Mouse (Mus musculus) CH12.LX (cell line): ENCODE data around the gene Ssbp3. TPM values are rescaled to one million over a fixed set of nuclear protein-coding genes. Genes with fewer than 3 reads are reported as not detected.

ENCODE experiments used
- DNase-seq: peaks from one replicate; pipeline ENCODE4 v3.0.0-alpha.2; 2013; ENCODE audit errors: extremely low read depth
- H3K27ac ChIP-seq: 2 replicates; pipeline ENCODE4 v1.5.1; 2012; ENCODE audit warnings: low read depth, mild to moderate bottlenecking, control low read depth, moderate library complexity; ENCODE audit not compliant: insufficient read depth
- H3K27me3 ChIP-seq: replicated peaks from 2 replicates; pipeline ENCODE3; 2012; ENCODE audit warnings: inconsistent platforms
- H3K36me3 ChIP-seq, 2 experiments: replicated peaks in 1 of 2; 2 replicates each; pipeline versions ENCODE3 to v1.6.1; 2012; ENCODE audit warnings: inconsistent platforms in 1 of 2, low read length in 1 of 2, mild to moderate bottlenecking in 1 of 2, mixed read lengths in 1 of 2, moderate library complexity in 1 of 2; ENCODE audit not compliant: control insufficient read depth in 1 of 2, insufficient read depth in 1 of 2
- H3K4me1 ChIP-seq, 2 experiments: 2 replicates each; pipeline ENCODE4 v1.6.1; 2012; ENCODE audit warnings: inconsistent platforms in 1 of 2, moderate library complexity in 1 of 2; ENCODE audit not compliant: insufficient read depth in 2 of 2, control insufficient read depth in 1 of 2
- H3K4me2 ChIP-seq: 2 replicates; pipeline ENCODE4 v1.6.1; 2012; ENCODE audit warnings: low read depth, mild to moderate bottlenecking, control low read depth; ENCODE audit not compliant: poor library complexity, insufficient read depth, severe bottlenecking
- H3K4me3 ChIP-seq, 3 experiments: fragments of 150-350 bp in 1 of 3; sonication (generic) in 1 of 3; replicated peaks in 1 of 3; 2 replicates each; pipeline versions ENCODE3 to v1.5.1; 2011 to 2012; ENCODE audit warnings: low read depth in 2 of 3, low read length in 2 of 3, mild to moderate bottlenecking in 2 of 3, moderate library complexity in 2 of 3, control low read depth in 1 of 3, improper control_type of control experiment in 1 of 3, inconsistent platforms in 1 of 3, mixed read lengths in 1 of 3; ENCODE audit not compliant: poor library complexity in 1 of 3
- H3K79me2 ChIP-seq: replicated peaks from 2 replicates; pipeline ENCODE4 v1.6.1; 2012; ENCODE audit warnings: mild to moderate bottlenecking, moderate library complexity; ENCODE audit not compliant: control insufficient read depth, poor library complexity, insufficient read depth, severe bottlenecking; ENCODE audit errors: extremely low read depth
- H3K9ac ChIP-seq: 2 replicates; pipeline ENCODE4 v1.6.1; 2012; ENCODE audit warnings: low read depth, mild to moderate bottlenecking, control low read depth, moderate library complexity; ENCODE audit not compliant: insufficient read depth
- H3K9me3 ChIP-seq: replicated peaks from 2 replicates; pipeline ENCODE3; 2012; ENCODE audit warnings: low read length, inconsistent platforms, mixed read lengths
- CHD2 ChIP-seq: IDR thresholded peaks from 2 replicates; pipeline ENCODE4 v1.6.1; 2011; ENCODE audit warnings: low read length, improper control_type of control experiment
- CTCF ChIP-seq, 2 experiments: IDR thresholded peaks in 1 of 2; conservative IDR thresholded peaks in 1 of 2; 2 replicates each; pipeline ENCODE4 v1.5.1; 2011 to 2012; ENCODE audit warnings: low read depth in 2 of 2, low read length in 2 of 2, improper control_type of control experiment in 1 of 2, inconsistent platforms in 1 of 2, mild to moderate bottlenecking in 1 of 2, moderate library complexity in 1 of 2
- GABPA ChIP-seq: IDR thresholded peaks from 2 replicates; pipeline ENCODE4 v1.6.1; 2012; ENCODE audit warnings: low read depth, low read length, improper control_type of control experiment, inconsistent platforms; ENCODE audit not compliant: insufficient replicate concordance
- IRF4 ChIP-seq: IDR thresholded peaks from 2 replicates; pipeline ENCODE4 v1.6.1; 2014; ENCODE audit warnings: low read depth, mild to moderate bottlenecking, inconsistent platforms, low read length, improper control_type of control experiment
- MAX ChIP-seq: IDR thresholded peaks from 2 replicates; pipeline ENCODE4 v1.6.1; 2011; ENCODE audit warnings: low read length, improper control_type of control experiment
- PAX5 ChIP-seq: IDR thresholded peaks from 2 replicates; pipeline ENCODE4 v1.6.1; 2012; ENCODE audit warnings: low read length, inconsistent platforms, mixed read lengths
- RAD21 ChIP-seq: IDR thresholded peaks from 2 replicates; pipeline ENCODE4 v1.6.1; 2011; ENCODE audit warnings: low read depth, mild to moderate bottlenecking, low read length, improper control_type of control experiment, moderate library complexity
- RCOR1 ChIP-seq: conservative IDR thresholded peaks from 2 replicates; pipeline ENCODE4 v1.6.1; 2012; ENCODE audit warnings: low read depth, mild to moderate bottlenecking, inconsistent platforms, low read length, improper control_type of control experiment
- USF1 ChIP-seq: IDR thresholded peaks from 2 replicates; pipeline ENCODE4 v1.6.1; 2014; ENCODE audit warnings: low read depth, mild to moderate bottlenecking, inconsistent platforms, low read length, improper control_type of control experiment
- USF2 ChIP-seq: conservative IDR thresholded peaks from 2 replicates; pipeline ENCODE4 v1.6.1; 2011; ENCODE audit warnings: low read depth, low read length, improper control_type of control experiment
- dilution Hi-C: fragments of 300-500 bp; cut with MboI; formaldehyde crosslinking; loops from 2 replicates; pipeline ENCODE4 v1.14.3; 2020; ENCODE audit warnings: low sequenced_read_pairs; ENCODE audit not compliant: extremely low pct_unique_long_range_greater_than_20kb, extremely low pct_ligation_motif_present
- in situ Hi-C: fragments of 300-500 bp; cut with MboI; formaldehyde crosslinking; loops from 3 replicates; pipeline ENCODE4 v1.14.3; 2019; ENCODE audit warnings: low sequenced_read_pairs, low pct_ligation_motif_present, low pct_unique_long_range_greater_than_20kb, mixed read lengths
- polyA plus RNA-seq: library from polyadenylated mRNA; unstranded; fragments of >175 nt; gene quantifications from 2 replicates; pipeline ENCODE4 v1.2.1, GENCODE M21; 2012; ENCODE audit warnings: low read depth; ENCODE audit not compliant: insufficient read length
- total RNA-seq, 2 experiments: library from RNA; depleted of rRNA; stranded (reverse); fragments of 300-350 nt in 1 of 2; fragments of >200 nt in 1 of 2; gene quantifications; 2 replicates each; pipeline ENCODE4 v1.2.3; 2012 to 2014

Ssbp3 gene
- total and polyA plus RNA-seq, 3 experiments: 32.4 to 129 (median 76.5) TPM

GRCm38 (mm10) chr4:106874501-106874900 is 36.0 kb upstream of the Ssbp3 start:
- Histone ChIP-seq H3K27ac (no peak overlapping the region), H3K36me3 (no peaks in the 10 kb centered on the region), H3K27me3 (no peaks in the 10 kb centered on the region), H3K4me3 (no peak overlapping the region), H3K9me3 (no peaks in the 10 kb centered on the region), H3K4me2 (no peak overlapping the region), H3K4me1 (peaks cover 4 to 12% of the 10 kb centered on the region in 2 experiments; a peak in 3 of 4 replicates), H3K79me2 (no peaks in the 10 kb centered on the region), H3K9ac (no peak overlapping the region)
- TF ChIP-seq CHD2 (no peak), PAX5 (no peak), CTCF (conservative IDR thresholded peaks at IDR 0.05 in 1 of 2, IDR thresholded peaks at IDR 0.05 in 1 of 2; ENCODE audit: low read depth in 2 of 2, low read length in 2 of 2) (peak in 1 of 2 experiments; percentile 21; a peak in 2 of 4 replicates)
- DNase-seq: peak; percentile 10
- dilution Hi-C loops (no loop called here), in situ Hi-C loops (no loop called here)

GRCm38 (mm10) chr4:106881101-106881500 is 29.4 kb upstream of the Ssbp3 start:
- H3K27ac ChIP-seq: no peak overlapping the region
- dilution Hi-C loops: no loop called here
- no peak overlapping the region for H3K9ac ChIP-seq
- H3K9me3 ChIP-seq: peaks cover 4% of the 10 kb centered on the region
- no peak overlapping the region for H3K4me2 ChIP-seq
- TF ChIP-seq CHD2: no peak
- peak; percentile 50 for TF ChIP-seq USF2
- TF ChIP-seq USF1: peak; percentile 54; the same call in 1 of the 2 replicates
- no peaks in the 10 kb centered on the region for H3K36me3 ChIP-seq
- in situ Hi-C loops: no loop called here
- H3K4me3 ChIP-seq: no peak overlapping the region
- H3K79me2 ChIP-seq: no peaks in the 10 kb centered on the region
- H3K4me1 ChIP-seq: peaks cover 0 to 6% of the 10 kb centered on the region in 2 experiments; a peak in 1 of 4 replicates
- peak; percentile 32 for DNase-seq
- no peaks in the 10 kb centered on the region for H3K27me3 ChIP-seq

GRCm38 (mm10) chr4:106883149-106883548 is 27.4 kb upstream of the Ssbp3 start:
- dilution Hi-C loops (no loop called here), in situ Hi-C loops (no loop called here)
- Histone ChIP-seq H3K4me1 (peaks cover 0 to 6% of the 10 kb centered on the region in 2 experiments; a peak in 1 of 4 replicates), H3K27ac (no peak overlapping the region), H3K9ac (no peak overlapping the region), H3K9me3 (peaks cover 4% of the 10 kb centered on the region), H3K27me3 (no peaks in the 10 kb centered on the region), H3K36me3 (no peaks in the 10 kb centered on the region), H3K4me2 (no peak overlapping the region)
- no peak for DNase-seq
- TF ChIP-seq USF1 (no peak), RCOR1 (no peak), RAD21 (no peak), PAX5 (no peak), IRF4 (no peak), MAX (no peak), GABPA (no peak)
- TF ChIP-seq, all 38 proteins: peak for 0
- Histone ChIP-seq H3K79me2 (no peaks in the 10 kb centered on the region), H3K4me3 (no peak overlapping the region)
